Comparison of ENCODE assay signal across 19 mouse cellular contexts in genomic region chr2:173270601-173271248, GRCm38 (mm10). TPM values are rescaled to one million over a fixed set of nuclear protein-coding genes. Genes with fewer than 3 reads are reported as not detected.
DNase-seq lines count a peak whose midpoint lies in the region; ATAC-seq and TF ChIP-seq lines count a peak whose summit lies in the region.
"Had no signal": no experiment of that assay in that cellular context is flagged by ENCODE, and none has a peak within 500 bp of the region (broad histone marks: within the 10 kb centered on the region; RNA-seq: fewer than 3 reads in every experiment).

No protein-coding gene starts in this region.

- no peak for DNase-seq in testis, postnatal 14 days (ENCODE audit: low spot score)
- no peak for DNase-seq in right cerebral cortex, postnatal 4 days
- DNase-seq: adrenal gland, postnatal 14 days; cerebellum, adult 18-20 months; cerebellum, adult 9-11 months; gastrocnemius, adult 2 months; gastrocnemius, postnatal 25 days; heart, postnatal 10 days had no signal

- no peaks in the 10 kb centered on the region for H3K27me3 ChIP-seq in hindbrain, embryonic 13.5 days
- no peaks in the 10 kb centered on the region for H3K27me3 ChIP-seq in hindbrain, embryonic 16.5 days (replicated peaks; ENCODE audit: control insufficient read depth, insufficient read depth, low read length)
- no peaks in the 10 kb centered on the region for H3K27me3 ChIP-seq in C2C12 (ENCODE audit: control insufficient read depth, insufficient read depth, insufficient read length)
- H3K27me3 ChIP-seq in E14TG2a.4 (ENCODE audit: insufficient read depth, low read length): peaks cover 23% of the 10 kb centered on the region
- H3K27me3 ChIP-seq in intestine, postnatal 0 days (replicated peaks; ENCODE audit: control insufficient read depth, insufficient read depth, low read length): no peaks in the 10 kb centered on the region
- H3K27me3 ChIP-seq: forebrain, embryonic 13.5 days; hindbrain, embryonic 15.5 days had no signal

- H3K4me1 ChIP-seq in hindbrain, embryonic 13.5 days (replicated peaks): peaks cover 94% of the 10 kb centered on the region
- H3K4me1 ChIP-seq in hindbrain, embryonic 16.5 days (ENCODE audit: control insufficient read depth, insufficient read depth, low read depth, low read length): peaks cover 42% of the 10 kb centered on the region
- peaks cover 95% of the 10 kb centered on the region for H3K4me1 ChIP-seq in E14TG2a.4 (replicated peaks; ENCODE audit: low read depth, low read length)
- H3K4me1 ChIP-seq in intestine, postnatal 0 days (replicated peaks; ENCODE audit: control insufficient read depth, insufficient read depth, low read length): peaks cover 8% of the 10 kb centered on the region

- no peak for TF ChIP-seq CTCF in C2C12 (IDR thresholded peaks at IDR 0.05; ENCODE audit: control insufficient read depth, insufficient read depth, insufficient read length)
- TF ChIP-seq CTCF in E14TG2a.4 (conservative IDR thresholded peaks at IDR 0.05; ENCODE audit: low read length): no peak
- TF ChIP-seq CTCF in intestine, postnatal 0 days (IDR thresholded peaks at IDR 0.05; ENCODE audit: low read depth): no peak

- ATAC-seq in hindbrain, embryonic 13.5 days (ENCODE audit: low FRiP score): no peak
- no peak for ATAC-seq in hindbrain, embryonic 16.5 days
- ATAC-seq in intestine, postnatal 0 days: no peak
- ATAC-seq: forebrain, embryonic 13.5 days; inflammation-experienced regulatory T-cells, adult 6 months had no signal

- peak overlapping the region; percentile 2; the same call in 1 of the 2 replicates for H3K4me2 ChIP-seq in hindbrain, embryonic 13.5 days
- H3K4me2 ChIP-seq in hindbrain, embryonic 16.5 days (ENCODE audit: low read length): no peak overlapping the region
- H3K4me2 ChIP-seq in intestine, postnatal 0 days (replicated peaks; ENCODE audit: low read depth): 0 out of 2 replicates have a peak overlapping the region, but pooled peaks have one; percentile 9
- H3K4me2 ChIP-seq: forebrain, embryonic 13.5 days; hindbrain, embryonic 15.5 days had no signal

- H3K79me2 ChIP-seq in C2C12 (ENCODE audit: control insufficient read depth, insufficient read depth): peaks cover 99% of the 10 kb centered on the region

- H3ac ChIP-seq in C2C12 (ENCODE audit: control insufficient read depth, insufficient read length, low read depth): no peak overlapping the region

- no peaks in the 10 kb centered on the region for H3K9me3 ChIP-seq in hindbrain, embryonic 13.5 days
- H3K9me3 ChIP-seq in hindbrain, embryonic 16.5 days (ENCODE audit: control insufficient read depth, low read length): no peaks in the 10 kb centered on the region
- no peaks in the 10 kb centered on the region for H3K9me3 ChIP-seq in E14TG2a.4 (ENCODE audit: low read length)
- H3K9me3 ChIP-seq in intestine, postnatal 0 days (ENCODE audit: control insufficient read depth): no peaks in the 10 kb centered on the region
- H3K9me3 ChIP-seq: embryonic facial prominence, embryonic 10.5 days; forebrain, embryonic 13.5 days; hindbrain, embryonic 10.5 days; hindbrain, embryonic 15.5 days had no signal

- no peak overlapping the region for H3K9ac ChIP-seq in hindbrain, embryonic 13.5 days
- H3K9ac ChIP-seq in hindbrain, embryonic 16.5 days (ENCODE audit: low read depth, low read length): no peak overlapping the region
- peak overlapping the region; percentile 17; the same call in 1 of the 2 replicates for H3K9ac ChIP-seq in intestine, postnatal 0 days (ENCODE audit: low read depth, low read length)
- H3K9ac ChIP-seq: forebrain, embryonic 13.5 days; hindbrain, embryonic 15.5 days had no signal

- H3K27ac ChIP-seq in hindbrain, embryonic 13.5 days: no peak overlapping the region
- no peak overlapping the region for H3K27ac ChIP-seq in hindbrain, embryonic 16.5 days (ENCODE audit: low read depth, low read length)
- no peak overlapping the region for H3K27ac ChIP-seq in intestine, postnatal 0 days (ENCODE audit: low read depth, low read length)
- H3K27ac ChIP-seq: embryonic facial prominence, embryonic 10.5 days; forebrain, embryonic 13.5 days; gastrocnemius, adult 2 months; hindbrain, embryonic 10.5 days; hindbrain, embryonic 15.5 days had no signal

- H3K36me3 ChIP-seq in hindbrain, embryonic 13.5 days: no peaks in the 10 kb centered on the region
- H3K36me3 ChIP-seq in hindbrain, embryonic 16.5 days (ENCODE audit: control insufficient read depth, insufficient read depth, low read length): no peaks in the 10 kb centered on the region
- H3K36me3 ChIP-seq in C2C12 (ENCODE audit: control insufficient read depth, insufficient read depth) (peaks cover 41% of the 10 kb centered on the region), E14TG2a.4 (ENCODE audit: insufficient read depth, low read length) (peaks cover 43% of the 10 kb centered on the region)
- peaks cover 7% of the 10 kb centered on the region; the same call in 1 of the 2 replicates for H3K36me3 ChIP-seq in intestine, postnatal 0 days (ENCODE audit: control insufficient read depth, insufficient read depth)
- H3K36me3 ChIP-seq: embryonic facial prominence, embryonic 10.5 days; hindbrain, embryonic 10.5 days; hindbrain, embryonic 15.5 days had no signal

- H3K79me3 ChIP-seq in C2C12 (ENCODE audit: low read depth): peaks cover 94% of the 10 kb centered on the region

- 71% methylated on average over 11 of the region's 11 CpGs for WGBS in hindbrain, embryonic 13.5 days
- WGBS in hindbrain, embryonic 16.5 days: 59% methylated on average over 11 of the region's 11 CpGs
- 75% methylated on average over 11 of the region's 11 CpGs for WGBS in intestine, postnatal 0 days

- no peak overlapping the region for H3K4me3 ChIP-seq in hindbrain, embryonic 13.5 days
- no peak overlapping the region for H3K4me3 ChIP-seq in hindbrain, embryonic 16.5 days (ENCODE audit: low read length)
- no peak overlapping the region for H3K4me3 ChIP-seq in C2C12 (ENCODE audit: insufficient read depth, poor library complexity, severe bottlenecking)
- peak overlapping the region; percentile 32; the same call in 1 of the 2 replicates for H3K4me3 ChIP-seq in E14TG2a.4 (replicated peaks; ENCODE audit: low read length)
- no peak overlapping the region for H3K4me3 ChIP-seq in intestine, postnatal 0 days (ENCODE audit: low read depth, low read length)
- H3K4me3 ChIP-seq: embryonic facial prominence, embryonic 10.5 days; forebrain, embryonic 13.5 days; gastrocnemius, adult 2 months; hindbrain, embryonic 10.5 days; hindbrain, embryonic 15.5 days had no signal

TF ChIP-seq in C2C12, 6 proteins besides CTCF, POLR2A, EP300 and RAD21:
- no peak for TF ChIP-seq CEBPB (IDR thresholded peaks at IDR 0.05; ENCODE audit: low read depth)
- TF ChIP-seq USF1 (IDR thresholded peaks at IDR 0.05; ENCODE audit: low read depth): peak; percentile 68

RNA-seq across cellular contexts. Expression of gene Pmepa1, which starts 5.6 kb away (rescaled TPM):
- polyA plus RNA-seq in hindbrain, embryonic 13.5 days (2015; fragmentation: Nextera tagmentation; extraction: Ambion mirVana): 4.7 and 5.2 TPM in 2 replicates
- polyA plus RNA-seq in hindbrain, embryonic 16.5 days (2015; fragmentation: Nextera tagmentation; extraction: Ambion mirVana): 3.2 and 3.9 TPM in 2 replicates
- polyA plus RNA-seq in C2C12 (2012; fragmentation: generic; extraction: Trizol): 180 TPM
- polyA plus RNA-seq in intestine, postnatal 0 days (2015; fragmentation: Nextera tagmentation; extraction: Ambion mirVana): 5.9 and 6.4 TPM in 2 replicates

RNA-seq across cellular contexts. Expression of gene Zbp1, which starts 52.0 kb away (rescaled TPM):
- 0.16 and 0.29 TPM in 2 replicates for polyA plus RNA-seq in hindbrain, embryonic 13.5 days (2015; fragmentation: Nextera tagmentation; extraction: Ambion mirVana)
- 0.20 TPM in 1 of 2 replicates, not detected in the other for polyA plus RNA-seq in hindbrain, embryonic 16.5 days (2015; fragmentation: Nextera tagmentation; extraction: Ambion mirVana)
- 0.08 TPM for polyA plus RNA-seq in C2C12 (2012; fragmentation: generic; extraction: Trizol)
- 13.9 and 14.0 TPM in 2 replicates for polyA plus RNA-seq in intestine, postnatal 0 days (2015; fragmentation: Nextera tagmentation; extraction: Ambion mirVana)
- polyA plus RNA-seq: embryonic facial prominence, embryonic 10.5 days; forebrain, embryonic 13.5 days; heart, embryonic 14.5 days had no signal

Comparison
In these comparisons a context has a peak if more than half of its experiments do, and no peak if none do; other contexts are left out.
1. RNA of gene Pmepa1, which starts 5.6 kb away (polyA plus RNA-seq): 180 TPM in C2C12 (single experiment); 5.9 to 6.4 TPM in intestine, postnatal 0 days, 4.7 to 5.2 TPM in hindbrain, embryonic 13.5 days and 3.2 to 3.9 TPM in hindbrain, embryonic 16.5 days; every median in the first group is over 10 times any median in the second.
2. RNA of gene Zbp1, which starts 52.0 kb away (polyA plus RNA-seq): 13.9 to 14.0 TPM in intestine, postnatal 0 days; 0.16 to 0.29 TPM in hindbrain, embryonic 13.5 days, 0.08 TPM in C2C12 (single experiment) and 0.20 TPM in hindbrain, embryonic 16.5 days; every median in the first group is over 10 times any median in the second.